Mouse (Mus musculus): ENCODE measurements at regions not wholly inside any gene's neighbourhood (a gene's known extent, or its start where the extent isn't known, plus 50 kb on each side); places are given as distances from the start of the nearest gene placed in this dataset.

GRCm38 (mm10) chr16:20936722-20937121 is 202.4 kb upstream of the Thpo start:
- TF ChIP-seq CTCF (IDR thresholded peaks at IDR 0.05; ENCODE audit: control insufficient read depth, insufficient read depth, low read length) = no peak
- no peak for TF ChIP-seq POLR2A (IDR thresholded peaks at IDR 0.05; ENCODE audit: borderline replicate concordance, control insufficient read depth, low read depth, low read length)

Measured in bone marrow, adult 2 months (tissue).